Mouse (Mus musculus): ENCODE measurements around the gene Fam198a.

DNA sequence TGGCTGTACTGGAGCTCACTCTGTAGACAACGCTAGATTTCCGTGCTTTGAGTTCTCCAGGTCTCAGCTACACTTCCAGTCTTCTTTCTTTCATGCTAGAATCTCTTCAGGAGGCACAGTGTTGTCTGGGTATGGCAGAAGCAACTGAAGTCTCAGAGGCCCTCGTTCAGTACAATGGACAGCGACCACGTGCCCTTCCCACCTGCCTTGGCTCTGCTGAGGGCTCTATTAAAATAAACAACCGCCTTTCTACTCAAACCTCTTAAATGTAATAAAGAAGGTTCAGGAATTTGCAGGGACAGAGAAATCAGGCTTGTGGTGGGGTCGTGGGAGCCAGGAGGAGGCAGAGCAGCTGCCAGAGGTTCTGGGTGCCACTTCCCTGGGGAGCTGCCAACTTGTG lies 55.8 kb downstream of the Fam198a start:
- no peak for TF ChIP-seq CTCF (IDR thresholded peaks at IDR 0.05; ENCODE audit: low read depth, low read length)
- no peak for TF ChIP-seq POLR2A (IDR thresholded peaks at IDR 0.05; ENCODE audit: borderline replicate concordance, low read depth, low read length)
